Mouse (Mus musculus) CH12.LX (cell line): ENCODE data around the gene Sstr3.

Experiments
- CTCF ChIP-seq, 2 experiments: IDR thresholded peaks in 1 of 2; conservative IDR thresholded peaks in 1 of 2; 2 replicates each; pipeline ENCODE4 v1.5.1; 2011 to 2012; ENCODE audit warnings: low read depth in 2 of 2, low read length in 2 of 2, improper control_type of control experiment in 1 of 2, inconsistent platforms in 1 of 2, mild to moderate bottlenecking in 1 of 2, moderate library complexity in 1 of 2
- EP300 ChIP-seq: IDR thresholded peaks from 2 replicates; pipeline ENCODE4 v1.6.1; 2011; ENCODE audit warnings: low read length, improper control_type of control experiment
- HCFC1 ChIP-seq: IDR thresholded peaks from 2 replicates; pipeline ENCODE4 v1.6.1; 2012; ENCODE audit warnings: low read depth, mild to moderate bottlenecking, inconsistent platforms, low read length, improper control_type of control experiment
- JUND ChIP-seq: conservative IDR thresholded peaks from 2 replicates; pipeline ENCODE4 v1.6.1; 2011; ENCODE audit warnings: low read depth, low read length, improper control_type of control experiment
- MAX ChIP-seq: IDR thresholded peaks from 2 replicates; pipeline ENCODE4 v1.6.1; 2011; ENCODE audit warnings: low read length, improper control_type of control experiment
- MYC ChIP-seq: IDR thresholded peaks from 2 replicates; pipeline ENCODE4 v1.6.1; 2011; ENCODE audit warnings: low read depth, mild to moderate bottlenecking, improper control_type of control experiment, low read length
- POLR2A ChIP-seq: IDR thresholded peaks from 2 replicates; pipeline ENCODE4 v1.6.1; 2011; ENCODE audit warnings: low read depth, mild to moderate bottlenecking, improper control_type of control experiment, low read length
- RCOR1 ChIP-seq: conservative IDR thresholded peaks from 2 replicates; pipeline ENCODE4 v1.6.1; 2012; ENCODE audit warnings: low read depth, mild to moderate bottlenecking, inconsistent platforms, low read length, improper control_type of control experiment
- SMC3 ChIP-seq: IDR thresholded peaks from 2 replicates; pipeline ENCODE4 v1.6.1; 2011; ENCODE audit warnings: low read depth, low read length, improper control_type of control experiment
- TCF12 ChIP-seq: IDR thresholded peaks from 2 replicates; pipeline ENCODE4 v1.6.1; 2014; ENCODE audit warnings: low read depth, mild to moderate bottlenecking, inconsistent platforms, low read length, improper control_type of control experiment
- USF1 ChIP-seq: IDR thresholded peaks from 2 replicates; pipeline ENCODE4 v1.6.1; 2014; ENCODE audit warnings: low read depth, mild to moderate bottlenecking, inconsistent platforms, low read length, improper control_type of control experiment
- ZC3H11A ChIP-seq: IDR thresholded peaks from 2 replicates; pipeline ENCODE4 v1.6.1; 2012; ENCODE audit warnings: low read depth, mild to moderate bottlenecking, inconsistent platforms, low read length, improper control_type of control experiment

- TF ChIP-seq POLR2A, result no peak
- no peak; the same call in 1 of the 2 replicates for TF ChIP-seq TCF12
- peak; percentile 87 for TF ChIP-seq SMC3
- no peak for TF ChIP-seq EP300
- no peak; the same call in 1 of the 2 replicates for TF ChIP-seq JUND
- no peak for TF ChIP-seq USF1
- peak in 1 of 2 experiments; percentile 92; a peak in 3 of 4 replicates for TF ChIP-seq CTCF (conservative IDR thresholded peaks at IDR 0.05 in 1 of 2, IDR thresholded peaks at IDR 0.05 in 1 of 2; ENCODE audit: low read depth in 2 of 2, low read length in 2 of 2)
- peak; percentile 73 for TF ChIP-seq ZC3H11A
- TF ChIP-seq MAX, result no peak
- TF ChIP-seq HCFC1, result no peak
- TF ChIP-seq MYC, result 0 out of 2 replicates have a peak, but pooled peaks have one; percentile 31
- no peak for TF ChIP-seq RCOR1
Measured at GRCm38 (mm10) chr15:78547415-78548335, 3.2 kb upstream of the Sstr3 start.
